Mouse (Mus musculus) heart, postnatal 4 days (tissue): ENCODE results near the gene Spc25. TPM values are rescaled to one million over a fixed set of nuclear protein-coding genes. Genes with fewer than 3 reads are reported as not detected.

Source experiments
- DNase-seq: peaks from one replicate; pipeline ENCODE4 v3.0.0; 2021
- total RNA-seq, 2 experiments: library from RNA; stranded (reverse); gene quantifications; 2 replicates each; pipeline ENCODE4 v1.2.3; 2021

The Spc25 gene
- total RNA-seq, result 10 to 100 TPM; 50.1 to 52.5 TPM

- DNase-seq, result peak; percentile 93
Observed at GRCm38 (mm10) chr2:69205791-69206351, at the start of gene Spc25. Gene Spc25, minus strand, starts transcription at chr2:69206194.

- no peak for DNase-seq
Observed at GRCm38 (mm10) chr2:69248221-69248755, 42.3 kb upstream of the Spc25 start.

- no peak for DNase-seq
Observed at GRCm38 (mm10) chr2:69247081-69247480, 41.1 kb upstream of the Spc25 start.

- DNase-seq, result no peak
Observed at GRCm38 (mm10) chr2:69244924-69245323, 38.9 kb upstream of the Spc25 start.

GRCm38 (mm10) chr2:69239315-69239714 is 33.3 kb upstream of the Spc25 start:
- DNase-seq, result no peak

- DNase-seq, result no peak
Observed at GRCm38 (mm10) chr2:69234976-69235678, 29.1 kb upstream of the Spc25 start.

GRCm38 (mm10) chr2:69232101-69232500 is 26.1 kb upstream of the Spc25 start:
- DNase-seq, result no peak

GRCm38 (mm10) chr2:69230137-69230536 is 24.1 kb upstream of the Spc25 start:
- DNase-seq, result no peak

GRCm38 (mm10) chr2:69228635-69229034 is 22.6 kb upstream of the Spc25 start:
- no peak for DNase-seq

GRCm38 (mm10) chr2:69226876-69227275 is 20.9 kb upstream of the Spc25 start:
- no peak for DNase-seq

GRCm38 (mm10) chr2:69224724-69225123 is 18.7 kb upstream of the Spc25 start:
- no peak for DNase-seq

GRCm38 (mm10) chr2:69222815-69223214 is 16.8 kb upstream of the Spc25 start:
- DNase-seq, result no peak

- DNase-seq, result no peak
Observed at GRCm38 (mm10) chr2:69221868-69222416, 15.9 kb upstream of the Spc25 start.

GRCm38 (mm10) chr2:69215242-69215641 is 9.2 kb upstream of the Spc25 start:
- DNase-seq, result no peak

GRCm38 (mm10) chr2:69212652-69213051 is 6.7 kb upstream of the Spc25 start:
- DNase-seq, result no peak

GRCm38 (mm10) chr2:69210773-69211172 is 4.8 kb upstream of the Spc25 start, which contains the start of gene G6pc2:
Gene G6pc2, plus strand, starts transcription at chr2:69211073.
- DNase-seq, result no peak

GRCm38 (mm10) chr2:69209684-69210083 is 3.7 kb upstream of the Spc25 start:
- DNase-seq, result no peak

- no peak for DNase-seq
Observed at GRCm38 (mm10) chr2:69206523-69206922, 529 bp upstream of the Spc25 start.

GRCm38 (mm10) chr2:69205185-69205584 is 809 bp downstream of the Spc25 start:
- DNase-seq, result no peak

GRCm38 (mm10) chr2:69193555-69193954 is 12.4 kb downstream of the Spc25 start:
- DNase-seq, result no peak

- DNase-seq, result no peak
Observed at GRCm38 (mm10) chr2:69191059-69191458, 14.9 kb downstream of the Spc25 start.

GRCm38 (mm10) chr2:69189222-69189621 is 16.8 kb downstream of the Spc25 start:
- no peak for DNase-seq

- DNase-seq, result no peak
Observed at GRCm38 (mm10) chr2:69188732-69189131, 17.3 kb downstream of the Spc25 start.

GRCm38 (mm10) chr2:69187990-69188389 is 18.0 kb downstream of the Spc25 start:
- no peak for DNase-seq
